Mouse (Mus musculus): ENCODE measurements at regions not wholly inside any gene's neighbourhood (a gene's known extent, or its start where the extent isn't known, plus 50 kb on each side); places are given as distances from the start of the nearest gene placed in this dataset.

DNA sequence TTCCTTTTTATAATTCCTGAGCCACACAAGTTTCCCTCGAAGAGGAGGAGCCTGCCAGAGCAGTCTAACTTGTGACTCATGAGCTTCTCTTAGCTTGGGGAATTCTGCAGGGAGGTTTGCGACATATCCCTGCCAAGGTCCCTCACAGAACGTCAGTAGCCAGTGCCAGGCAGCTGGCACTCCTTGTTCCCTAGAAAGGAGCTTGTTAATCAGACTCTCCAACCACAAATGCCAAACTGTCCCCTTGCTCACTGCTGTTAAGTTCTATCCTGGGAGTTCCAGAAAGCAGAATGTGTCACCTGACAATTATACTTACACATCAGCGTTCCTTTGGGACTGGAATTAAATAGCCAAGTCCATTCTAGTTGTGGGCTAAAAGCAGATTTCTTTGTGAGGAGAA lies 85.1 kb upstream of the Ccdc122 start:
- TF ChIP-seq CTCF (IDR thresholded peaks at IDR 0.05; ENCODE audit: low read depth) (no peak), EP300 (IDR thresholded peaks at IDR 0.05; ENCODE audit: low read depth) (no peak)

All from liver, embryonic 14.5 days (tissue).